Mouse (Mus musculus) macrophage (primary cell): ENCODE data around the gene Susd1. TPM values are rescaled to one million over a fixed set of nuclear protein-coding genes. Genes with fewer than 3 reads are reported as not detected.
"Not testable (repeated sequence)": the region's sequence is repeated elsewhere in the genome, so short reads cannot be mapped to it uniquely, and the experiment has no call there.

Source experiments
- H3K27ac ChIP-seq: fragments of 350-480 bp; formaldehyde crosslinking; 2 replicates; pipeline ENCODE4 v1.9.0; 2021
- H3K36me3 ChIP-seq: fragments of 350-480 bp; formaldehyde crosslinking; 2 replicates; pipeline ENCODE4 v1.9.0; 2021; ENCODE audit errors: inconsistent target
- H3K4me3 ChIP-seq: fragments of 350-480 bp; formaldehyde crosslinking; 2 replicates; pipeline ENCODE4 v1.9.0; 2021; ENCODE audit errors: inconsistent target
- H3K79me2 ChIP-seq: fragments of 350-480 bp; formaldehyde crosslinking; 2 replicates; pipeline ENCODE4 v1.9.0; 2021; ENCODE audit errors: inconsistent target
- WGBS: methylation state at CpG from one replicate; pipeline ENCODE4 v1.1.7; 2026; ENCODE audit warnings: inconsistent platforms; ENCODE audit not compliant: missing documents; 5-methylcytosine and 5-hydroxymethylcytosine counted together
- polyA plus RNA-seq: library from polyadenylated mRNA; stranded (reverse); fragments of 250-400 nt; gene quantifications from 3 replicates; pipeline ENCODE4 v1.2.4, GENCODE M21; 2018; ENCODE audit warnings: inconsistent platforms

The Susd1 gene
- polyA plus RNA-seq, 1 experiment from 2014 or later: 18.4 TPM

DNA sequence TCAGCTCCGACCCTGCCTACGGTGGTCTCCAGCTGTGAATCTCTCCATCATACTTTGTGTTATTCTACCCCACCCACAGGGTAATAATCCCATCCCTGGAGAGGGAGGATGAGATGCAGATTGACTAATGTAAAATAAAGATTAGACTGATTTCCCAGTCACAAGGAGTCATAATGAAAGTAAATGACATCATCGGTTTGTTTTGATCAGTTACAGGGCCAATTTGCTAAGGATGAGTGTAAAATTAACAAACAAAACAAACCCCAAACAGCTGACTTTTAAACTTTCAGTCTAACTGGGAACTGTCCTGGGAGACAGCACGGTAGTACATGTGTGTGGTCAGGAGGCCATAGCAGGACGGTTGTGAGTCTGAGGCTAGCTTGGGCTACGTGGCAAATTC, 143.3 kb downstream of the Susd1 start:
- Histone ChIP-seq H3K4me3 (no peak overlapping the region), H3K27ac (peak overlapping the region; percentile 15; the same call in 1 of the 2 replicates), H3K79me2 (no peaks in the 10 kb centered on the region), H3K36me3 (no peaks in the 10 kb centered on the region)
- 97% methylated on average over 6 of the region's 6 CpGs for WGBS

- Histone ChIP-seq H3K36me3 (no peaks in the 10 kb centered on the region), H3K27ac (peak overlapping the region; percentile 15)
- WGBS: 34% methylated on average over 3 of the region's 3 CpGs
Observed at GRCm38 (mm10) chr4:59294661-59295060, 143.8 kb downstream of the Susd1 start.

DNA sequence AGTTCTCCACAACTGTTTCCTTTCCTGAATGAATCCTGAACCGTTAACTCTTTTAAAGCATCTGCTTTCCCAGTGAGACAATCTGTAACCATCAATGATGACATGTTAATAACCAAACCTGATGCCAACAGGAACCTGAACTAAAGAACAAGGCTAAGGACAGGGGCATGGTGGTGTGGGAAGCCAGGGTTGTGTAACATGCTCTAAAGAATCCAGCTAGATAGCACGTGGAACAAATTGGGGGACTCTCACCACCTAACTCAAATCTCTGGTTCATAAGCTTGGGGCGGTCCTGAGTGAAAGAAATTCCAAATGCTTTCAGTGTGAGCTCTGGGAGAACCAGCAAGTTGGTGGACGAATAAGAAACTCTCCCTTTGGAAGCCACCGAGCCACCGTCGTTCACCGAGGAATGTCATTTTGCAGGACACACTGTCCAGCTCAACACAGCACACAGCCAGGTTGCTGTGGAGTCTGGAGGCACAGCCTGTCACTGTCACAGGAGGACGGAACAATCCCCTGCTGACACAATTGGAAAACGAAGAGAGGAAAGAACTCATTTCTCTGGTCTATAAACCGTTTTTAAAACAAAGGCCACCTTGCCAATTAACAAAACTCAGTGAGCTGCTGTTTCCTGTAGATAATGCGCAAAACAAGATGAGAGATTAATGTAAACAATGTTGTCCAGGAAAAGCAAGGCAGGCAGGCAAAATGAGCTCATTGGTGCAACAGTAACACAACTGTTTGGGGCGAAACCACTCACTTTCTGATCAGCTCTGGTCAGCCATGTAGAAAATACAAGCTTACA, 146.3 kb downstream of the Susd1 start:
- no peak overlapping the region for H3K4me3 ChIP-seq
- no peaks in the 10 kb centered on the region for H3K36me3 ChIP-seq
- 72% methylated on average over 13 of the region's 13 CpGs for WGBS
- no peaks in the 10 kb centered on the region for H3K79me2 ChIP-seq
- H3K27ac ChIP-seq: no peak overlapping the region

More at GRCm38 (mm10) chr4:59294661-59295060, 143.8 kb downstream of the Susd1 start:
- no peaks in the 10 kb centered on the region for H3K79me2 ChIP-seq
- H3K4me3 ChIP-seq: no peak overlapping the region

GRCm38 (mm10) chr4:59290972-59291576, 147.4 kb downstream of the Susd1 start:
- H3K4me3 ChIP-seq: no peak overlapping the region
- WGBS: 67% methylated on average over 6 of the region's 6 CpGs

DNA sequence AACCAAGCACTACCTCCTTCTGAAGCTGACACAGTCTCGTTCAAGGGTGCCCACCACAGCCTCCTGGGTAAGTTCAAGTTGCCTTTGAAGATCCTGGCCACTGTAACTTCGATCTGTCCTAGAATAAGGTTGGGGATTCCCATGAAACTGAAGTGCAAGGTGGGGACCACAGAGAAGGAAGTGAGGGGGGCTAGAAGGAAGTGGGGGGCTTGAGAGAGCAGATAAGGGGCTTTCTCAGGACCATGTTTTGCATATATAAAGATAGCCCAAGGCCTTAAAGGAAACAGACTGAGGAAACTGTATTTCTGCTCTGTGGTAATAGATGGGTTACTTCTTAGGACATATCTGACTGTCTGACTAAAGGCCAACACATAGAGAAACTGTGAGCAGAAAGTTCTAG, 151.3 kb downstream of the Susd1 start:
- Histone ChIP-seq H3K79me2 (no peaks in the 10 kb centered on the region), H3K4me3 (no peak overlapping the region), H3K36me3 (no peaks in the 10 kb centered on the region), H3K27ac (no peak overlapping the region)
- 17% methylated on average over 2 of the region's 2 CpGs for WGBS

More at GRCm38 (mm10) chr4:59290972-59291576, 147.4 kb downstream of the Susd1 start:
- no peak overlapping the region for H3K27ac ChIP-seq
- no peaks in the 10 kb centered on the region for H3K79me2 ChIP-seq
- no peaks in the 10 kb centered on the region for H3K36me3 ChIP-seq

GRCm38 (mm10) chr4:59286351-59286750, 152.1 kb downstream of the Susd1 start:
- not testable (repeated sequence) for H3K36me3 ChIP-seq, H3K4me3 ChIP-seq, H3K79me2 ChIP-seq, H3K27ac ChIP-seq
- WGBS: 84% methylated on average over 6 of the region's 6 CpGs

DNA sequence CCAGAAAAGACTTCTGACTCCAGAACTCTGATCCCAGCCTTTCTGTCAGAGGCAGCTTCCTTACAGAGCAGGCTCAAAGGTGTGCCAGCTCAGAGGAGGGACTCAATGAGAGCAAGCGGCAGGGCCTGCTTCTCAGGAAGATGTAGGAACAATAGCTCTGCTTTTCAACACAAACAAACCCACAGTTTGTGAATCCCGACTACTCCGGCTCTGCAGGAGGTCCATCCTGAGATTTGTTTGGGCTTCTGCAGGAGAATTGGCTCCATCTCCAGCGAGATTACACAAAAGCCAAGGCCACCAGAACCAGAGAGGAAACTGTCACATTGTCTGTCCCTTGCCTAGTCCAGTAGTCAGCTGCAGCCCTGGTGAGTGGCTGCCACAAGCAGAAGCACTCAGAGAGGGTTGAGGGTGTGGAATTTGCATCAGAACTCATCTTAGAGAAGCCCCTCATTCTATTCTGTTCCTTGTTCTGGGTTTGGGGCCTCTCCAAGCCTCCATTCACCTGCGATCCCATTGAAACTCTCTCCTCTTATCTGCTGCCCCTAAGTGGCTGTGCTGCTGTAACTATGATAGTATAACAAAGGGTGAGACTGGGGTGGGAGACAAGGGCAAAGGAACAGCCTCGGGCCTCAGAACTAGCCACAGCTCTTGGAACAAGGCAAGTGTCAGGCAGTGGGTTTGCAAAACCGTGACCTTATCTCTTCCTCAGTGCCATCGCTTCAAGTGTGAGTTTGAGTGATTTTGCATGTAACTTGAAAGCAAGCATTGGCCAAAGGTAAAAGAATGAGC, 155.5 kb downstream of the Susd1 start:
- H3K27ac ChIP-seq: no peak overlapping the region

GRCm38 (mm10) chr4:59282137-59282536, 156.3 kb downstream of the Susd1 start:
- no peak overlapping the region for H3K27ac ChIP-seq
- no peak overlapping the region for H3K4me3 ChIP-seq
- 90% methylated on average over 7 of the region's 7 CpGs for WGBS
- H3K79me2 ChIP-seq: no peaks in the 10 kb centered on the region
- H3K36me3 ChIP-seq: no peaks in the 10 kb centered on the region

More for the DNA sequence above, 155.5 kb downstream of the Susd1 start:
- no peaks in the 10 kb centered on the region for H3K36me3 ChIP-seq
- H3K4me3 ChIP-seq: no peak overlapping the region
- 93% methylated on average over 7 of the region's 8 CpGs for WGBS
- no peaks in the 10 kb centered on the region for H3K79me2 ChIP-seq

DNA sequence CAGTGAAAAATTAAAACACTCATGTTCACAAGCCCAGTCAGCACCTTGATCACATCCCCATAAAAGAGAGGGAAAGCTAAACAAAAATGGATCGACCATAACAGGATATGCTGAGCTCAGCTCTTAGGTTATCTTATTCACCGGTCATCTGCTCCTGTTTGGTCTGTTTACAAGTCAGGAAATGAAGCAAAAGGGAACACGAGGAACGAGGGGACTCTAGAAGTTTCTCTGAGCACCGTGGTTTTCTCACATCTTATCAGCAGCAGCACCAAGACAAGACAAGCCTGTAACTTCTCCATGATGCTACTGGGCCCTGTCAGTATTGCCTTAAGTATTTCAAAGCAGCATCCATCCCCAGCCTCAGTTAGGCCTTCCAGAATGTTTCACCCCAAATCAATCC, 157.6 kb downstream of the Susd1 start:
- WGBS: 17% methylated on average over 5 of the region's 5 CpGs
- Histone ChIP-seq H3K27ac (no peak overlapping the region), H3K36me3 (no peaks in the 10 kb centered on the region), H3K4me3 (no peak overlapping the region), H3K79me2 (no peaks in the 10 kb centered on the region)

GRCm38 (mm10) chr4:59279111-59279510, 159.3 kb downstream of the Susd1 start:
- Histone ChIP-seq H3K4me3 (no peak overlapping the region), H3K79me2 (no peaks in the 10 kb centered on the region), H3K36me3 (no peaks in the 10 kb centered on the region), H3K27ac (no peak overlapping the region)
- WGBS: 93% methylated on average over 5 of the region's 5 CpGs

DNA sequence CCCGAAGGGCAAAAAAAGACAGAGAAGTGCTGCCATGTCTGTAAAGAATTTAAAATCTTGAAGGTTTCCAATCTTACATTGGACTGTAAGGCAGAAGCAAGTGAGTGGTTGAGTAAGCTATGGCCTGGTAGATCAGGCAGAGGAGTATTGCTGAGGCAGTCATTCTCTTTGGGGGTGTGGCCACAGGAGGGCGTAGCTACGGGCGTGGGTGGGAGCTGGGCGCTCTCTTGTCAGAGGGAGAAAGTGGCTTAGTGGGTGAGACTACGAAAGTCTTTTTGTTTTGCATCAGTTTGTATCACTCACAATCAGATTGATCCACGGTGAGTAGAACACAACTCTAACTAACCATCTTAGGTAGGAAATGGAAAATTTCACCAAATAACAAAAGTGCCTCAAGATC, 160.0 kb downstream of the Susd1 start:
- Histone ChIP-seq H3K36me3 (no peaks in the 10 kb centered on the region), H3K4me3 (no peak overlapping the region), H3K79me2 (no peaks in the 10 kb centered on the region), H3K27ac (no peak overlapping the region)
- WGBS: 79% methylated on average over 3 of the region's 7 CpGs

GRCm38 (mm10) chr4:59277958-59278357, 160.5 kb downstream of the Susd1 start:
- H3K4me3 ChIP-seq: no peak overlapping the region
- 87% methylated on average over 8 of the region's 9 CpGs for WGBS
- H3K79me2 ChIP-seq: no peaks in the 10 kb centered on the region
- no peaks in the 10 kb centered on the region for H3K36me3 ChIP-seq
- no peak overlapping the region for H3K27ac ChIP-seq

DNA sequence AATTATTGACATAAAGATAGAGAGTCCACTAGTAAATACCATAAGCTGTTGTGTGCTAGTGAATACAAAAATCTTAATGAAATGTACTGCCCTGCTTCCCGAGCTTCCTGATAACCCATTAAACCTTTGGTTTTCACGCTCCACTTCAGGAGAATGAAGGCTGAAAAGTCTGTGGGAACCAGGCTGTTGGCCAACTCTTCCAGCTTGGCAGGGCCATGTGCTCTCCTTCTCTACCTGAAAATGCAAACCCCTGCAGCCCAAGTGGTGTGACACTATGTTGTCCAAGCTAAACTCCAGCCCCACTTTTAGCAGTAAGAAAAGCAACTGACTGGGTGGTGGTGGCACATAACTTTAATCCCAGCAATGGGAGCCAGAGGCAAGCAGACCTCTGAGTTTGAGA, 162.5 kb downstream of the Susd1 start:
- Histone ChIP-seq H3K27ac (no peak overlapping the region), H3K79me2 (no peaks in the 10 kb centered on the region), H3K36me3 (no peaks in the 10 kb centered on the region), H3K4me3 (no peak overlapping the region)
- WGBS: 32% methylated on average over 2 of the region's 2 CpGs

GRCm38 (mm10) chr4:59275494-59275893, 162.9 kb downstream of the Susd1 start:
- no peak overlapping the region for H3K27ac ChIP-seq
- no peaks in the 10 kb centered on the region for H3K36me3 ChIP-seq
- no peaks in the 10 kb centered on the region for H3K79me2 ChIP-seq
- H3K4me3 ChIP-seq: no peak overlapping the region
- WGBS: 38% methylated on average over 3 of the region's 3 CpGs

DNA sequence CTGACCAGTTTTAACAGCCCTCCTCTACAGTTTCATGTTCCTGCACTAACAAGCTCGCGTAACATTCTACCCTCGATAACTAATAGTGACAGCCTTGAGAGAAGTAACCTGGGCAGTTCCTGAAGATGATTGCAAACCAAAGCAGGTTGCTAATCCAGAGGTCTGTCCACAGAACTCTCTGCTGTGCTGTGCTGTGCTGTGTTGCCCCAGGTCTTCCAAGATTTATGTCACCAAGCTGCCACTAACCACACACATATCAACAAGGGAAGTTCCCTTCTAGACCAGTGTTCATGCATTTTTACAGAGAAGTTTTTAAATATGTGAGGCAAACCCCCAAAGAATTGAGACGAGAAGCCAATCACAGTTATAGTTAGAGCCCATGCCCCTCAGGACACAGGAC, 164.3 kb downstream of the Susd1 start:
- WGBS: 41% methylated on average over 4 of the region's 4 CpGs
- no peak overlapping the region for H3K27ac ChIP-seq
- H3K79me2 ChIP-seq: no peaks in the 10 kb centered on the region

More for the DNA sequence above, 164.3 kb downstream of the Susd1 start:
- H3K4me3 ChIP-seq: no peak overlapping the region
- H3K36me3 ChIP-seq: no peaks in the 10 kb centered on the region
